26 mouse cellular contexts compared by ENCODE assay signal in the genomic region with DNA sequence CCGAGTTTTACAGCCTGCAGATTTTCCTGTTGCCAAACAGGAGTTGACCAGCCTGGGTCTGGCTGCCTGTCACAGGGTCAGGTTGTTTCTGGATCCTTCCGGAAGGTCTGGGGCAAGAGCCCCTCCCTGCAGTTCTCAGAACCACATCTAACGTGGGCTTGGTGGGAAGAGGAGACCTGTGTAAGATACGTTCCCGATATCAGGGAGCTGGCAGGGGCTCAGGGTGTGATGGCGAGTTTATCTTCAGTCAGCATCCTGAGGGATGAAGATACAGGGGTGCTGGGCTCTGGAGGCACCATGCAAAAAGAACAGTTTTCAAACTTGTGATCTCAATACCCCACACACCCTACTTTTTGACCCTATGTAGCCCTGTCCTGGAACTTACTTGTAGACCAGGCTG. TPM values are rescaled to one million over a fixed set of nuclear protein-coding genes. Genes with fewer than 3 reads are reported as not detected.
DNase-seq lines count a peak whose midpoint lies in the region; ATAC-seq and TF ChIP-seq lines count a peak whose summit lies in the region.
"Had no signal": no experiment of that assay in that cellular context is flagged by ENCODE, and none has a peak within 500 bp of the region (broad histone marks: within the 10 kb centered on the region; RNA-seq: fewer than 3 reads in every experiment).

No protein-coding gene starts in this region.

- H3K9me3 ChIP-seq in stomach, embryonic 15.5 days: no peaks in the 10 kb centered on the region
- H3K9me3 ChIP-seq in stomach, postnatal 0 days (ENCODE audit: control insufficient read depth, low read length): no peaks in the 10 kb centered on the region
- no peaks in the 10 kb centered on the region for H3K9me3 ChIP-seq in liver, embryonic 15.5 days (replicated peaks)
- H3K9me3 ChIP-seq: forebrain, embryonic 13.5 days; heart, embryonic 12.5 days; limb, embryonic 12.5 days; neural tube, embryonic 12.5 days had no signal

- no peak for TF ChIP-seq CTCF in gastrocnemius, adult 2 months (IDR thresholded peaks at IDR 0.05)
- no peak for TF ChIP-seq CTCF in stomach, postnatal 0 days (IDR thresholded peaks at IDR 0.05; ENCODE audit: low read depth)

- 81% methylated on average over 6 of the region's 6 CpGs for WGBS in stomach, embryonic 15.5 days
- WGBS in stomach, postnatal 0 days: 85% methylated on average over 6 of the region's 6 CpGs
- 21% methylated on average over 6 of the region's 6 CpGs for WGBS in liver, embryonic 15.5 days (ENCODE audit: insufficient replicate concordance)

- no peak for TF ChIP-seq EP300 in stomach, postnatal 0 days (optimal IDR thresholded peaks at IDR 0.05)

- H3K4me2 ChIP-seq in stomach, embryonic 15.5 days: no peak overlapping the region
- no peak overlapping the region for H3K4me2 ChIP-seq in stomach, postnatal 0 days (replicated peaks; ENCODE audit: low read depth)
- peak overlapping the region; percentile 52 for H3K4me2 ChIP-seq in liver, embryonic 15.5 days
- H3K4me2 ChIP-seq: forebrain, embryonic 13.5 days; heart, embryonic 12.5 days; limb, embryonic 12.5 days; neural tube, embryonic 12.5 days had no signal

- peak; percentile 37; the same call in 1 of the 2 replicates for ATAC-seq in stomach, embryonic 15.5 days (ENCODE audit: insufficient read depth, low FRiP score, low read depth)
- no peak for ATAC-seq in stomach, postnatal 0 days (ENCODE audit: low FRiP score, low TSS enrichment)
- ATAC-seq in liver, embryonic 15.5 days (ENCODE audit: insufficient read depth): peak; percentile 73
- ATAC-seq: forebrain, embryonic 13.5 days; intestine, postnatal 0 days; Patski had no signal

- H3K9ac ChIP-seq in stomach, embryonic 15.5 days: no peak overlapping the region
- H3K9ac ChIP-seq in stomach, postnatal 0 days (ENCODE audit: low read length): no peak overlapping the region
- 0 out of 2 replicates have a peak overlapping the region, but pooled peaks have one; percentile 19 for H3K9ac ChIP-seq in liver, embryonic 15.5 days
- H3K9ac ChIP-seq: forebrain, embryonic 13.5 days; heart, embryonic 12.5 days; limb, embryonic 12.5 days; neural tube, embryonic 12.5 days had no signal

- intact Hi-C loops in gastrocnemius, adult 2 months (cut with DNase I): loop anchor here (5.0 to 10.0 kb wide), 2 partner anchors 39 to 287 kb away; no protein-coding TSS in a partner anchor
- intact Hi-C loops in gastrocnemius, postnatal 14 days (cut with DNase I; ENCODE audit: low total_unique reads): no loop called here
- intact Hi-C loops in left cerebral cortex, postnatal 14 days (cut with DNase I): loop anchor here (5.0 kb wide), 1 partner anchor 34 kb away; no protein-coding TSS in a partner anchor

- peak overlapping the region; percentile 100 for H3K27ac ChIP-seq in gastrocnemius, adult 2 months
- H3K27ac ChIP-seq in stomach, embryonic 15.5 days: no peak overlapping the region
- no peak overlapping the region for H3K27ac ChIP-seq in stomach, postnatal 0 days (replicated peaks)
- H3K27ac ChIP-seq in liver, embryonic 15.5 days (replicated peaks): peak overlapping the region; percentile 68
- H3K27ac ChIP-seq: forebrain, embryonic 13.5 days; limb, embryonic 12.5 days; neural tube, embryonic 12.5 days had no signal

- no peaks in the 10 kb centered on the region for H3K27me3 ChIP-seq in stomach, embryonic 15.5 days (replicated peaks)
- H3K27me3 ChIP-seq in stomach, postnatal 0 days (ENCODE audit: control insufficient read depth, insufficient read depth, low read length): no peaks in the 10 kb centered on the region
- no peaks in the 10 kb centered on the region for H3K27me3 ChIP-seq in liver, embryonic 15.5 days
- H3K27me3 ChIP-seq: forebrain, embryonic 13.5 days; heart, embryonic 12.5 days; limb, embryonic 12.5 days; neural tube, embryonic 12.5 days; Patski had no signal

- peak; percentile 12 for DNase-seq in gastrocnemius, adult 2 months
- DNase-seq in gastrocnemius, postnatal 14 days: no peak
- DNase-seq in stomach, postnatal 0 days (ENCODE audit: low spot score): no peak
- no peak for DNase-seq in left cerebral cortex, postnatal 14 days (ENCODE audit: low spot score in 2 of 2)
- DNase-seq in retina, postnatal 1 day: no peak
- DNase-seq: adrenal gland, postnatal 36 days; cerebellum, adult 11-12 months; cerebellum, postnatal 14 days; gastrocnemius, postnatal 25 days; heart, adult 18-20 months; heart, postnatal 10 days; kidney, postnatal 36 days; lung, adult 2 months; lung, postnatal 14 days; midbrain, embryonic 14.5 days; right cerebral cortex, postnatal 4 days; thymus, adult 18-20 months; thymus, postnatal 4 days had no signal

- peaks cover 14% of the 10 kb centered on the region for H3K4me1 ChIP-seq in stomach, embryonic 15.5 days
- H3K4me1 ChIP-seq in stomach, postnatal 0 days (replicated peaks; ENCODE audit: control insufficient read depth, insufficient read depth): 0 out of 2 replicates have a peak, but pooled peaks cover 2% of the 10 kb centered on the region
- peaks cover 74% of the 10 kb centered on the region for H3K4me1 ChIP-seq in liver, embryonic 15.5 days (replicated peaks)

- 0 out of 2 replicates have a peak, but pooled peaks cover 6% of the 10 kb centered on the region for H3K36me3 ChIP-seq in stomach, embryonic 15.5 days
- H3K36me3 ChIP-seq in stomach, postnatal 0 days (ENCODE audit: control insufficient read depth, insufficient read depth, low read length): peaks cover 9% of the 10 kb centered on the region; the same call in 1 of the 2 replicates
- peaks cover 36% of the 10 kb centered on the region for H3K36me3 ChIP-seq in liver, embryonic 15.5 days (replicated peaks)
- H3K36me3 ChIP-seq: neural tube, embryonic 12.5 days had no signal

- peak overlapping the region; percentile 53 for H3K4me3 ChIP-seq in gastrocnemius, adult 2 months
- no peak overlapping the region for H3K4me3 ChIP-seq in stomach, embryonic 15.5 days (replicated peaks)
- no peak overlapping the region for H3K4me3 ChIP-seq in stomach, postnatal 0 days (ENCODE audit: low read depth, low read length)
- 0 out of 2 replicates have a peak overlapping the region, but pooled peaks have one; percentile 11 for H3K4me3 ChIP-seq in liver, embryonic 15.5 days (replicated peaks)
- H3K4me3 ChIP-seq: forebrain, embryonic 13.5 days; heart, embryonic 12.5 days; limb, embryonic 12.5 days; neural tube, embryonic 12.5 days had no signal

RNA-seq across cellular contexts. Expression of gene Ppard, which starts 5.4 kb away (rescaled TPM):
- total RNA-seq in gastrocnemius, adult 2 months (2021): 10 to 100 TPM; 29.1 to 30.7 TPM
- total RNA-seq in gastrocnemius, postnatal 14 days (2021): 10 to 100 TPM; 29.2 to 29.5 TPM
- 3.3 and 4.6 TPM in 2 replicates for polyA plus RNA-seq in stomach, embryonic 15.5 days (2015; fragmentation: Nextera tagmentation; extraction: Ambion mirVana)
- 3.1 and 3.4 TPM in 2 replicates for polyA plus RNA-seq in stomach, postnatal 0 days (2015; fragmentation: Nextera tagmentation; extraction: Ambion mirVana)
- 0.86 and 0.89 TPM in 2 replicates for polyA plus RNA-seq in liver, embryonic 15.5 days (2015; fragmentation: Nextera tagmentation; extraction: Ambion mirVana)
- total RNA-seq in left cerebral cortex, postnatal 14 days (2021): 10 to 100 TPM; 28.3 to 28.7 TPM

RNA-seq across cellular contexts. Expression of gene Def6, which starts 30.3 kb away (rescaled TPM):
- total RNA-seq in gastrocnemius, adult 2 months (2021): 1 to 10 TPM; 1.5 to 1.6 TPM
- total RNA-seq in gastrocnemius, postnatal 14 days (2021): 1 to 10 TPM; 2.2 to 2.7 TPM
- 9.6 and 10.0 TPM in 2 replicates for polyA plus RNA-seq in stomach, embryonic 15.5 days (2015; fragmentation: Nextera tagmentation; extraction: Ambion mirVana)
- 11.4 and 12.0 TPM in 2 replicates for polyA plus RNA-seq in stomach, postnatal 0 days (2015; fragmentation: Nextera tagmentation; extraction: Ambion mirVana)
- polyA plus RNA-seq in liver, embryonic 15.5 days (2015; fragmentation: Nextera tagmentation; extraction: Ambion mirVana): 10.4 and 10.9 TPM in 2 replicates
- total RNA-seq in left cerebral cortex, postnatal 14 days (2021): 1 to 10 TPM; 4.7 to 5.3 TPM

Comparison
In these comparisons a context has a peak if more than half of its experiments do, and no peak if none do; other contexts are left out.
1. H3K27ac ChIP-seq: peak in gastrocnemius, adult 2 months (single experiment) and liver, embryonic 15.5 days (single experiment); none in stomach, embryonic 15.5 days (single experiment) and stomach, postnatal 0 days (single experiment).
2. H3K4me3 ChIP-seq: peak in gastrocnemius, adult 2 months (single experiment) and liver, embryonic 15.5 days (single experiment); none in stomach, embryonic 15.5 days (single experiment) and stomach, postnatal 0 days (single experiment).